Comparison of ENCODE assay signal across 8 mouse cellular contexts in genomic region chr3:156982102-156982501, GRCm38 (mm10).
DNase-seq lines count a peak whose midpoint lies in the region; ATAC-seq lines count a peak whose summit lies in the region.
"Had no signal": no experiment of that assay in that cellular context is flagged by ENCODE, and none has a peak within 500 bp of the region (broad histone marks: within the 10 kb centered on the region; RNA-seq: fewer than 3 reads in every experiment).

No protein-coding gene starts in this region.

- no peak overlapping the region for H3K9ac ChIP-seq in hindbrain, embryonic 16.5 days (ENCODE audit: low read depth, low read length)
- H3K9ac ChIP-seq: liver, postnatal 0 days had no signal

- H3K4me1 ChIP-seq in heart, embryonic 10.5 days: no peaks in the 10 kb centered on the region
- H3K4me1 ChIP-seq in hindbrain, embryonic 16.5 days (ENCODE audit: control insufficient read depth, insufficient read depth, low read depth, low read length): no peaks in the 10 kb centered on the region

- 70% methylated on average over 4 of the region's 4 CpGs for WGBS in heart, embryonic 10.5 days
- 20% methylated on average over 4 of the region's 4 CpGs for WGBS in hindbrain, embryonic 16.5 days

- no peaks in the 10 kb centered on the region for H3K27me3 ChIP-seq in heart, embryonic 10.5 days (ENCODE audit: insufficient read depth, poor library complexity, severe bottlenecking)
- H3K27me3 ChIP-seq in hindbrain, embryonic 16.5 days (replicated peaks; ENCODE audit: control insufficient read depth, insufficient read depth, low read length): no peaks in the 10 kb centered on the region

- no peak overlapping the region for H3K27ac ChIP-seq in heart, embryonic 10.5 days
- no peak overlapping the region for H3K27ac ChIP-seq in hindbrain, embryonic 16.5 days (ENCODE audit: low read depth, low read length)

- peak; percentile 50 for ATAC-seq in hindbrain, embryonic 16.5 days
- ATAC-seq in granulocyte monocyte progenitor cell, adult 5-6 weeks (replicated peaks; ENCODE audit: poor library complexity, severe bottlenecking): no peak
- ATAC-seq in erythroid progenitor cell, adult 5-6 weeks (replicated peaks; ENCODE audit: low FRiP score, poor library complexity, severe bottlenecking): no peak
- ATAC-seq: liver, postnatal 0 days had no signal

- H3K36me3 ChIP-seq in heart, embryonic 10.5 days: no peaks in the 10 kb centered on the region
- no peaks in the 10 kb centered on the region for H3K36me3 ChIP-seq in hindbrain, embryonic 16.5 days (ENCODE audit: control insufficient read depth, insufficient read depth, low read length)

- DNase-seq in heart, postnatal 10 days: peak; percentile 25 to 55
- no peak for DNase-seq in heart, embryonic 10.5 days (ENCODE audit: low spot score)
- DNase-seq in testis, postnatal 10 days (ENCODE audit: low spot score): peak; percentile 40
- DNase-seq in testis, postnatal 14 days (ENCODE audit: low spot score): no peak
- DNase-seq: liver, postnatal 0 days had no signal

- no peak overlapping the region for H3K4me2 ChIP-seq in hindbrain, embryonic 16.5 days (ENCODE audit: low read length)

- intact Hi-C loops in heart, postnatal 10 days (cut with DNase I): no loop called here

- no peak overlapping the region for H3K4me3 ChIP-seq in heart, embryonic 10.5 days
- no peak overlapping the region for H3K4me3 ChIP-seq in hindbrain, embryonic 16.5 days (ENCODE audit: low read length)

- no peaks in the 10 kb centered on the region for H3K9me3 ChIP-seq in heart, embryonic 10.5 days
- H3K9me3 ChIP-seq in hindbrain, embryonic 16.5 days (ENCODE audit: control insufficient read depth, low read length): no peaks in the 10 kb centered on the region

Comparison
In these comparisons a context has a peak if more than half of its experiments do, and no peak if none do; other contexts are left out.
1. DNase-seq: peak in heart, postnatal 10 days (2 of 2) and testis, postnatal 10 days (single experiment); none in heart, embryonic 10.5 days (single experiment) and testis, postnatal 14 days (single experiment).